Mouse (Mus musculus) adrenal gland, postnatal 10 days (tissue): ENCODE measurements at regions not wholly inside any gene's neighbourhood (a gene's known extent, or its start where the extent isn't known, plus 50 kb on each side); places are given as distances from the start of the nearest gene placed in this dataset.

Experiments
- DNase-seq: peaks from one replicate; pipeline ENCODE4 v3.0.0; 2021; ENCODE audit warnings: mixed read lengths

GRCm38 (mm10) chr4:68179551-68179950, 774.6 kb downstream of the Brinp1 start:
- DNase-seq: no peak

GRCm38 (mm10) chr4:68156499-68156898, 797.7 kb downstream of the Brinp1 start:
- DNase-seq: no peak

DNA sequence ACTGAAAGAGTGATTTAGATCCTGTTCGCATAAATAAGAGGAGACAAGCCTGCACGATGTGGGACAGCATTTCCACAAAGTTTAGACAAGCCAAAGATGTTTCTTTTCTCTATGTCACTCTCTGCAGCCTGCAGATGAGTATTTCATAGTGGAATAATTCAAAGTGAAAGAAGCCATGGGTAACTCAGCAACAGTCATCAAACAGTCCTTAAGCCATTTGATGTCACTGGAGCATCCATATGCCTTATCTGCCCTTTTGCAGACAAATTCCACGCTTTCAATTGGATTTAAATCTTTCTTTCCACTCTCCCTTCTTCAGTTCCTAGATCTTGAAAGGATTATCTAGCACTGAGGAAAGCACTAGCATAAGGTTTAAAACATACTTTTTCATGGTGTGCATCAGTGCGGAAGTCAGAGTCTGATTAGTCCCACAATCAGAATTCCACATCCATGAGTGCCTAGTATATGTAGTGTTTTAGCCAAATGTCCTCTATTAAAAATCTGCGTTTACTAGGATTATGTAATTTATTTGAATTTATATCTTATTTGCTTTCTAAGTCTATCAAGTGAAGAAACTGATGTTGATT, 805.6 kb downstream of the Brinp1 start:
- DNase-seq: no peak

DNA sequence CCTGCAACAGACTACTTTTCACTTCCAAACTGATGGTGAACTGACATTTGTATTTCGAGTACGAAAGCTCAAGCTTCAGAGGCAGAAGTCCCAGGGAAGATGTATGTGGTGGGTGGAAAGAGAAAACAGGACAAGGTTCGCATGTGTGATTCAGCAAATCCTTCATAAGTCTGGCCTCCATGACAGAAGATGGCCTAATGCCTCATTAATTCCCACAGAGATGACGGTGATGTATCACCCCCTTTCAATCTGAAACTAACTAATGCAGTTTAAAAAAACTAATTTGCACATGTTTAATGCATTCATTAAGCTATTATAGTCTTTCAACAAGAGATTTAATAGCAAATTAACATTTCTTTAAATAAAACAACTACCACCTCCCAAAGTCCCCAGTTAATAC, 826.1 kb downstream of the Brinp1 start:
- DNase-seq: no peak

DNA sequence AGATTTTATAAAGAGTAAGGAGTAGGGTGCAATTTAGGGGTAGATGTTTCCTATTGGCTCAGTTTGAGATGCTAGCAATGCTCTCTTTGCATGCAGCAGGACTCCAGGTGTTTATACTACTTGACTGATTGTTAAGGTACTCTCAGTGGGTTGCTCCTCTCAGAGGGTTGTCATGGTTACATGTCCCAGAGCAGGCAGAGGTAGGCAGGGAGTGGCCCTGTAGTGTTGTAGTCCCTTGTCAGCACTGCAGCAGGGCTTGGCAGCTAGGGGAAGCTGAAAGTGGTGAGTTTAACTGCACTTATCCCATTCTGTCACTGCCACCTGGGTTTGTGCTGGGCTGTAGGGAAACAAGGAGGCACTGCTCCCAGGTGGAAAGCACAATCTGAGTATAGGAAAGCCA, 839.7 kb downstream of the Brinp1 start:
- DNase-seq: no peak

GRCm38 (mm10) chr4:68085255-68085654, 868.9 kb downstream of the Brinp1 start:
- DNase-seq: no peak

GRCm38 (mm10) chr4:68056813-68057578, 897.2 kb downstream of the Brinp1 start:
- no peak for DNase-seq

DNA sequence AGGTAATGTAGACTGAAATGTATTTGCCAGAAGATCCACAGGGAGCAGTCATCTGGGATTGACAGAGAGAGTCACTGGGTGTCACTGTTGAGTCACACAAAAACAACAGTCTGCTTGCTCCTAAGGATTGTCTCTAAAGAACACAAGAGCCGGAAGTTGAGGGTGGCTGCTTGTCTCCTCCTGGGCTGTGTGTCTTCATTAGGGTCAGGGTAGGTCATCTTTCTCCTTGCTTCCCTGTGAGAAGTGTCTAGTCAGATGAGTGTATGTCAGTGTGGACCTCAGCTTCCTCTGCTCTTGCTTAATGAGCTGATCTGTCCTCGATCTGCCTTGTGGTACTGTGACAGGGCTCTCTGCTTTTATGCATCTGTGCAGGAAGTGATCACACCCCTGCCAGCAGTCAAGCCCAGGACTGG, 931.3 kb downstream of the Brinp1 start:
- DNase-seq: peak; percentile 26

DNA sequence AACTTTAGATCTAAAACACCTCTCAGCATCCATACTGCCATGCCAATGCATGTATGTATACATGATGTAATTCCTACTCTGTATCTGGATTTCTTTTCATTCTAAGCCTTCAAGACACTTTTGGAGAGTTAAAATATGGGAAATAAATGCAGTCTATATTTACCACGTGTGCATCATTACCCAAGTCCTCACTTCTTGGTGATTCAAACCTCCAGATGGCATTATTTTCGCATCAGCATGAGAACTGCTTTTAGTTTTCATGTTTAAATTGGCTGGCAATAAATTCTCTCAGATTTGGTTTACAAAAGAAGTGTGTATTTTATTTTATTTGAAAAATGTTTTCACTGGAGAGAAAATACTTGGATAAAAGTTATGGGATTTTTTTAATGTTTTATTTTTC, 942.8 kb downstream of the Brinp1 start:
- DNase-seq: no peak

- no peak for DNase-seq
These were observed 959.4 kb downstream of the Brinp1 start for GRCm38 (mm10) chr4:67994796-67995283.

DNA sequence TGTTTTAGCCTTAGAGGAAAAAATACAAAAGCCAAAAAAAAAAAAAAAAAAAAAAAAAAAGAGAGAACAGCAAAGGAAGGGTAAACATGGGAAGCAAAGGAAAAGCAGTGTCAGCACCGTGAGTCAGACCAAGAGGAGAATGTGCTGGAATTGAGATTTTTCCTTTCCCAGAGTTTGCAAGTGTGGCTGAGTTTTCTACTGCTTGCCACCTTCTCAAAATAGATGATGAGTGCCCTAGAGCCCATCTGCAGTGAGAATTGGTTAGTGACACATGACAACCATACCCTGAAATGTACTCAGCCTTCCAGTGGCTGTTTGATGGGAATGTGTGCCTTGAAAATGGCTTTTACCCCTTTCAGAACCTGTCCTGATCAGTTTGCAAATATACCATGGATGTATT, 990.7 kb downstream of the Brinp1 start:
- no peak for DNase-seq

GRCm38 (mm10) chr4:67948000-67948399, 1006.2 kb downstream of the Brinp1 start:
- DNase-seq: no peak

- no peak for DNase-seq
These were observed 1021.7 kb downstream of the Brinp1 start for GRCm38 (mm10) chr4:67932481-67932880.

GRCm38 (mm10) chr4:67899109-67899508, 1055.1 kb downstream of the Brinp1 start:
- DNase-seq: no peak

DNA sequence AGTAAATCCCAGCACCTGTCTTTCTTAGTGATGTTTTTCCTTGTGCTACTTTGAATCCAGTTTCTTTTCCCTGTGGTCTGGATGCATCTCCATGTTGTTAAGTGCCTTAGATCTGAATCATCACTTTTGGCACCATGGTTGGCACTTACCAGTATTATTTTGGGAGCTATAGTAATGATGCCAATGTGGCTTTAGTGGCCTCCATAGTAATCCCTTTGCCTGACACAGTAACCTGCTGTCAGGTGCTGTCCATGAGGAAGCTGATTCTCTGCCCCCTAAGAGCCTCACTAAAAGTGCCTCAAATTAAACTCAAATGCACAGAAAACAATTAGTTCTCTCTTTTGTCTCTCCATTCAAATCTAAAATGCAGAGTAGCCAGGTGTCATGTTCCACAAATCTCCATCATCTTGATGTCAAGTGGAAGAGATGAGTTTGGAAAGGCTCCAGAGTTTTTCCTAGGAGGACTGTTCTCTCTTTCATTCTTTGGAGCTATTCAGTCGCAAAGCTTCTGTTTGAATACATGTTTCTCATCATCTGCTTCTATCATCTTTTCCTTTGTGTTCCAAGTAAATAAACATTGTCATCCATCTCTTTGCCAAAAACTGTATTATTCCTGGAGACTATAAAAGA, 1062.1 kb downstream of the Brinp1 start:
- DNase-seq: no peak

GRCm38 (mm10) chr4:67887954-67888353, 1060.6 kb downstream of the Tlr4 start:
- no peak for DNase-seq

- no peak for DNase-seq
These were observed 1057.8 kb downstream of the Tlr4 start for GRCm38 (mm10) chr4:67885204-67885603.

DNA sequence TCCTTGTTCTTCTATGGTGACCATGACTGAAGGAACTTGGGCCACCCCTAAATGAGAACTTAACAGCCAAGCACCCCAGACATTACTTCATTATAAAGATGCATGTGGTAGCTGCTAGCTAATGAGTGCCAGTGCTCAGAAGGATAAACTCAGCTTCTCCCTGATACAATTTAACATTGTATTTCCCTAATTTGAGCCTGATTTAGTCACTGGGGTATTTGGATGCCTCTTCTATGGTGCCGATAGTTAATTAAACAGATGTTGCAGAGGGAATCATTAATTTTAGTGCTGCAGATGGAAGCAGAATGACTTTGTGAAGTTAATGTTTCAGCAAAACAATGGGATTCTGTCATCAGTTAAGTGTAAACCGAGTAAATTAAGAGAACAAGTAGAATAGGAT, 1034.8 kb downstream of the Tlr4 start:
- no peak for DNase-seq

GRCm38 (mm10) chr4:67861801-67862200, 1034.4 kb downstream of the Tlr4 start:
- no peak for DNase-seq

DNA sequence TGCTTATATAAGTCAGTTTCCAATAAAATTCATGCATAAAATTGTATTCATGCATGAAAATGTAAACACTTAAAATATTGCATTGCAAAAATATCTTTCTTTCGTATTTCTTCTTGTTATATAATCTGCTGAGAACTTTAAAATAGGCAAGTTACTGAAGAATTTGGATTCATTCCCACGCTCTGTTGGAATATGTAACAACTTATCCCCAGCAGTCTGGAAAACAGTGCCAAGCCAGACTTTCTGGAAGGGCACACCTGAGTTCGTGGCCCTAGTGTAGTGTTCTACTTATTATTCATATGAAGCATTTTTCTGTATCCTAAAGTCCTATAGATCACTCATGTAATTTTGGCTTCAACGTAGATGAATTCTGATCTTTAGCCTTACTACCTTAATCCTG, 1025.6 kb downstream of the Tlr4 start:
- no peak for DNase-seq

DNA sequence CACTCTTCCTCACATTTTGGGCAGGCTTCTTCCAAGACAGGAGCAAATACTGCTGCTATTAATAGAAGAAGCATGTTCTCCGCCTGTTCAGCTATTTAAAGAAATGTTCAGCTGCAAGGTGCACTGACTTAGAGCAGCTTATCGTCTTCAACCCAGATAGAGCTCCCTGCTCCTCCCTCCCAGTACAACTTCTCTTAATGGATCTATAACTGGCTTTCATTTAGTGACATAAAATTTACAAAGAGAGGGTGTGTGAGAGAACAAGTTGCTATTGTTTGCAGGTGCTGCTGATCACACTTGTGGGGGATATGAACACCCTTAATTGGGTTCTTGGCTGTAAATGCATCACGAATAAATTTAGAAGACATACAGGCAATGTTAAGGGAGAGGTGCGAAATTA, 1006.0 kb downstream of the Tlr4 start:
- no peak for DNase-seq

GRCm38 (mm10) chr4:67825484-67825883, 998.1 kb downstream of the Tlr4 start:
- no peak for DNase-seq

- DNase-seq: no peak
These were observed 968.7 kb downstream of the Tlr4 start for GRCm38 (mm10) chr4:67796050-67796449.
